Mouse (Mus musculus): ENCODE results near the gene Olfr221. TPM values are rescaled to one million over a fixed set of nuclear protein-coding genes. Genes with fewer than 3 reads are reported as not detected.

The Olfr221 gene
- total and polyA plus RNA-seq, 2 experiments = not detected

- WGBS = 89% methylated on average over 13 of the region's 13 CpGs
Observed at GRCm38 (mm10) chr14:51996231-51996841, 45.9 kb downstream of the Olfr221 start.

GRCm38 (mm10) chr14:51995219-51995871, 46.9 kb downstream of the Olfr221 start:
- no peaks in the 10 kb centered on the region for H3K36me3 ChIP-seq (ENCODE audit: control insufficient read depth, insufficient read depth, low read length)
- no peak for DNase-seq (ENCODE audit: extremely low read depth, low read depth, low spot score)
- no peak overlapping the region for H3K4me3 ChIP-seq (ENCODE audit: insufficient read depth, low read depth, low read length)
- H3K27me3 ChIP-seq (ENCODE audit: control insufficient read depth, insufficient read depth, low read length) = no peaks in the 10 kb centered on the region
- no peaks in the 10 kb centered on the region for H3K4me1 ChIP-seq (ENCODE audit: control insufficient read depth, insufficient read depth, low read length)
- WGBS = 59% methylated on average over 12 of the region's 12 CpGs
- no peaks in the 10 kb centered on the region for H3K79me2 ChIP-seq (ENCODE audit: control insufficient read depth, insufficient read depth, low read length)
- no peak overlapping the region for H3K9ac ChIP-seq (ENCODE audit: low read depth, low read length)
- no peak overlapping the region for H3K27ac ChIP-seq (replicated peaks; ENCODE audit: insufficient read depth, low read depth, low read length)
- TF ChIP-seq POLR2A (IDR thresholded peaks at IDR 0.05; ENCODE audit: extremely low read depth, insufficient read depth, low read length) (no peak), CTCF (IDR thresholded peaks at IDR 0.05; ENCODE audit: low read depth, low read length) (no peak)

More at GRCm38 (mm10) chr14:51996231-51996841, 45.9 kb downstream of the Olfr221 start:
- Histone ChIP-seq H3K27ac (replicated peaks; ENCODE audit: insufficient read depth, low read depth, low read length) (no peak overlapping the region), H3K9ac (ENCODE audit: low read depth, low read length) (no peak overlapping the region), H3K4me3 (ENCODE audit: insufficient read depth, low read depth, low read length) (no peak overlapping the region), H3K27me3 (ENCODE audit: control insufficient read depth, insufficient read depth, low read length) (no peaks in the 10 kb centered on the region), H3K79me2 (ENCODE audit: control insufficient read depth, insufficient read depth, low read length) (no peaks in the 10 kb centered on the region), H3K4me1 (ENCODE audit: control insufficient read depth, insufficient read depth, low read length) (no peaks in the 10 kb centered on the region), H3K36me3 (ENCODE audit: control insufficient read depth, insufficient read depth, low read length) (no peaks in the 10 kb centered on the region)
- TF ChIP-seq POLR2A (IDR thresholded peaks at IDR 0.05; ENCODE audit: extremely low read depth, insufficient read depth, low read length) (no peak), CTCF (IDR thresholded peaks at IDR 0.05; ENCODE audit: low read depth, low read length) (peak; percentile 38)
- DNase-seq (ENCODE audit: extremely low read depth, low read depth, low spot score) = no peak

DNA sequence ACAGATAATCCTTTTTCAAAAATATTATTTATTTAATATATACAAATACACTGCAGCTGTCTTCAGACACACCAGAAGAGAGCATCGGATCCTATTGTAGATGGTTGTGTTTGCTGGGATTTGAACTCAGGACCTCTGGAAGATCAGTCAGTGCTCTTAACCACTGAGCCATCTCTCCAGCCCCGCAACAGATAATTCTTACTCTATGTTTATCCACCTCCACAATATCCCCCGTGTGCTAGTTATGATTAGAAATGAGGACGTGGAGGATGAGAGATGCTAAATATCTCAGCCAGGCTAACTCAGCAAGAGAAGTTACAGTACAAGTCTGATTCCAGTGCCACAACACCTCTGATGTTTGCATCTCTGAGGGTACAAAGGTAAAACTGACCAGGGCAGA, 47.8 kb downstream of the Olfr221 start:
- DNase-seq (ENCODE audit: extremely low read depth, low read depth, low spot score) = no peak
- Histone ChIP-seq H3K4me3 (ENCODE audit: insufficient read depth, low read depth, low read length) (no peak overlapping the region), H3K9ac (ENCODE audit: low read depth, low read length) (no peak overlapping the region), H3K4me1 (ENCODE audit: control insufficient read depth, insufficient read depth, low read length) (no peaks in the 10 kb centered on the region), H3K36me3 (ENCODE audit: control insufficient read depth, insufficient read depth, low read length) (no peaks in the 10 kb centered on the region), H3K27ac (replicated peaks; ENCODE audit: insufficient read depth, low read depth, low read length) (no peak overlapping the region), H3K27me3 (ENCODE audit: control insufficient read depth, insufficient read depth, low read length) (no peaks in the 10 kb centered on the region), H3K79me2 (ENCODE audit: control insufficient read depth, insufficient read depth, low read length) (no peaks in the 10 kb centered on the region)
- no peak for TF ChIP-seq POLR2A (IDR thresholded peaks at IDR 0.05; ENCODE audit: extremely low read depth, insufficient read depth, low read length)
- no peak for TF ChIP-seq CTCF (IDR thresholded peaks at IDR 0.05; ENCODE audit: low read depth, low read length)
- WGBS = 87% methylated on average over 4 of the region's 4 CpGs

GRCm38 (mm10) chr14:51989461-51989970, 52.7 kb downstream of the Olfr221 start:
- DNase-seq (ENCODE audit: extremely low read depth, low read depth, low spot score) = no peak
- TF ChIP-seq CTCF (IDR thresholded peaks at IDR 0.05; ENCODE audit: low read depth, low read length) = no peak
- no peak for TF ChIP-seq POLR2A (IDR thresholded peaks at IDR 0.05; ENCODE audit: extremely low read depth, insufficient read depth, low read length)
- 87% methylated on average over 12 of the region's 12 CpGs for WGBS
- Histone ChIP-seq H3K27me3 (ENCODE audit: control insufficient read depth, insufficient read depth, low read length) (no peaks in the 10 kb centered on the region), H3K4me1 (ENCODE audit: control insufficient read depth, insufficient read depth, low read length) (no peaks in the 10 kb centered on the region), H3K9ac (ENCODE audit: low read depth, low read length) (no peak overlapping the region), H3K4me3 (ENCODE audit: insufficient read depth, low read depth, low read length) (no peak overlapping the region), H3K79me2 (ENCODE audit: control insufficient read depth, insufficient read depth, low read length) (no peaks in the 10 kb centered on the region), H3K36me3 (ENCODE audit: control insufficient read depth, insufficient read depth, low read length) (no peaks in the 10 kb centered on the region), H3K27ac (replicated peaks; ENCODE audit: insufficient read depth, low read depth, low read length) (no peak overlapping the region)

DNA sequence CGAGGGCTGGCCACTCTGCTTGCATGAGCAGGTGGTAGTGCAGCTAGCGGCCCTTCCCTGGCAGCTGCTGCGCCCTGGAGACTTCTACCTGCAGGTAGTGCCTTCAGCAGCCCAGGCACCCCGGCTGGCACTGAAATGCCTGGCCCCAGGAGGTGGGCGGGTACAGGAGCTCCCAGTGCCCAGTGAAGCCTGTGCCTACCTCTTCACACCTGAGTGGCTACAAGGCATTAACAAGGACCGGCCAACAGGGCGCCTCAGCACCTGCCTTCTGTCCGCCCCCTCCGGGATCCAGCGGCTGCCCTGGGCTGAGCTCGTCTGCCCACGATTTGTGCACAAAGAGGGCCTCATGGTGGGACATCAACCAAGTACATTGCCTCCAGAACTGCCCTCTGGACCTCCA, 53.5 kb downstream of the Olfr221 start:
- H3K9ac ChIP-seq (ENCODE audit: low read depth, low read length) = no peak overlapping the region
- no peak for DNase-seq (ENCODE audit: extremely low read depth, low read depth, low spot score)
- no peaks in the 10 kb centered on the region for H3K4me1 ChIP-seq (ENCODE audit: control insufficient read depth, insufficient read depth, low read length)
- H3K27ac ChIP-seq (replicated peaks; ENCODE audit: insufficient read depth, low read depth, low read length) = no peak overlapping the region
- H3K36me3 ChIP-seq (ENCODE audit: control insufficient read depth, insufficient read depth, low read length) = no peaks in the 10 kb centered on the region
- H3K79me2 ChIP-seq (ENCODE audit: control insufficient read depth, insufficient read depth, low read length) = no peaks in the 10 kb centered on the region
- 96% methylated on average over 12 of the region's 12 CpGs for WGBS
- H3K27me3 ChIP-seq (ENCODE audit: control insufficient read depth, insufficient read depth, low read length) = no peaks in the 10 kb centered on the region
- H3K4me3 ChIP-seq (ENCODE audit: insufficient read depth, low read depth, low read length) = no peak overlapping the region
- no peak for TF ChIP-seq CTCF (IDR thresholded peaks at IDR 0.05; ENCODE audit: low read depth, low read length)
- no peak for TF ChIP-seq POLR2A (IDR thresholded peaks at IDR 0.05; ENCODE audit: extremely low read depth, insufficient read depth, low read length)

GRCm38 (mm10) chr14:51987177-51987576, 55.1 kb downstream of the Olfr221 start:
- 95% methylated on average over 6 of the region's 6 CpGs for WGBS
- Histone ChIP-seq H3K36me3 (ENCODE audit: control insufficient read depth, insufficient read depth, low read length) (no peaks in the 10 kb centered on the region), H3K79me2 (ENCODE audit: control insufficient read depth, insufficient read depth, low read length) (no peaks in the 10 kb centered on the region), H3K9ac (ENCODE audit: low read depth, low read length) (no peak overlapping the region), H3K27ac (replicated peaks; ENCODE audit: insufficient read depth, low read depth, low read length) (no peak overlapping the region), H3K4me1 (ENCODE audit: control insufficient read depth, insufficient read depth, low read length) (no peaks in the 10 kb centered on the region), H3K4me3 (ENCODE audit: insufficient read depth, low read depth, low read length) (no peak overlapping the region), H3K27me3 (ENCODE audit: control insufficient read depth, insufficient read depth, low read length) (no peaks in the 10 kb centered on the region)
- no peak for DNase-seq (ENCODE audit: extremely low read depth, low read depth, low spot score)
- TF ChIP-seq POLR2A (IDR thresholded peaks at IDR 0.05; ENCODE audit: extremely low read depth, insufficient read depth, low read length) (no peak), CTCF (IDR thresholded peaks at IDR 0.05; ENCODE audit: low read depth, low read length) (no peak)
